Mouse (Mus musculus) kidney, embryonic 16.5 days (tissue): ENCODE data around the gene Tsr3. TPM values are rescaled to one million over a fixed set of nuclear protein-coding genes. Genes with fewer than 3 reads are reported as not detected.

Experiments
- ATAC-seq: fragments of 200-750 bp; cut with Nextera tagmentation; 2 replicates; pipeline ENCODE4 v1.8.0; 2017; ENCODE audit warnings: moderate TSS enrichment; ENCODE audit not compliant: low FRiP score, low TSS enrichment
- H3K27ac ChIP-seq: fragments of 300-500 bp; sonication (generic); 2 replicates; pipeline ENCODE4 v1.5.1; 2014; ENCODE audit warnings: low read length
- H3K27me3 ChIP-seq: fragments of 300-500 bp; sonication (generic); 2 replicates; pipeline ENCODE4 v1.6.1; 2014; ENCODE audit warnings: low read length, control low read depth, mixed read lengths; ENCODE audit not compliant: insufficient read depth
- H3K36me3 ChIP-seq: fragments of 300-500 bp; sonication (generic); 2 replicates; pipeline ENCODE4 v1.6.1; 2014; ENCODE audit warnings: low read length, control low read depth, mixed read lengths; ENCODE audit not compliant: insufficient read depth
- H3K4me1 ChIP-seq: fragments of 300-500 bp; sonication (generic); 2 replicates; pipeline ENCODE4 v1.6.1; 2014; ENCODE audit warnings: low read length, control low read depth, mixed read lengths; ENCODE audit not compliant: insufficient read depth
- H3K4me2 ChIP-seq: fragments of 300-500 bp; sonication (generic); replicated peaks from 2 replicates; pipeline ENCODE4 v1.6.1; 2014; ENCODE audit warnings: low read depth, low read length
- H3K4me3 ChIP-seq: fragments of 300-500 bp; sonication (generic); 2 replicates; pipeline ENCODE4 v1.5.1; 2014; ENCODE audit warnings: mild to moderate bottlenecking, low read length
- H3K9ac ChIP-seq: fragments of 300-500 bp; sonication (generic); replicated peaks from 2 replicates; pipeline ENCODE4 v1.6.1; 2014; ENCODE audit warnings: low read length
- H3K9me3 ChIP-seq: fragments of 300-500 bp; sonication (generic); 2 replicates; pipeline ENCODE4 v1.6.1; 2016; ENCODE audit warnings: low read length, control low read depth
- WGBS: fragments of 180-500 bp; shearing (Covaris S2); extraction: QIAGEN DNeasy Blood & Tissue Kit; methylation state at CpG from one replicate; pipeline ENCODE4 v1.1.7; 2014; 5-methylcytosine and 5-hydroxymethylcytosine counted together
- microRNA-seq: library from miRNA; unstranded; fragments of <30 nt; microRNA quantifications from one replicate; pipeline ENCODE4, GENCODE M21; 2016
- polyA plus RNA-seq: library from polyadenylated mRNA; unstranded; fragments of >200 nt; fragmentation: Nextera tagmentation; extraction: Ambion mirVana; gene quantifications from 2 replicates; pipeline ENCODE4 v1.2.1, GENCODE M21; 2015

Tsr3 gene
- polyA plus RNA-seq, 1 experiment from 2014 or later = 51.6 TPM

DNA sequence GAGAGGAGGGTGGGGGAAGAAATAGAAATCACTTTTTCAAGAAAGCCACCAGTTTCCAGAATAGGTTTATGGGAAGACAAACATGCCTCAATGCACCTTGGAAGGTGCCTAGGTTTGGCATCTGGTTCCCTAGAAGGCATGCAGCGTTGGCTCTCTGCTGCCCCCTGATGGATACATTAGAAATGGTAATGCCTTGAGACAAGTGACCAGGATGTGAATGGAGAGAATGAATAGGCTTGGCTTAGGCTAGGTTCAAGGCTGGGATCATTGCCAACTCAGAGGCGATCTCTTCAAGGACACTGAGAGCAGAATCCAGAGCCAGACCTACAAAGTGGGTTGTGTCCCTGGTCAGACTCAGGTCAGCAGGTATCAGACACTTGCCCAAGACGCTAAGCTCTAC lies 45.1 kb downstream of the Tsr3 start:
- H3K27me3 ChIP-seq = no peaks in the 10 kb centered on the region
- no peaks in the 10 kb centered on the region; the same call in 1 of the 2 replicates for H3K9me3 ChIP-seq
- WGBS = 25% methylated on average over 3 of the region's 3 CpGs
- no peak overlapping the region for H3K9ac ChIP-seq
- no peak overlapping the region for H3K27ac ChIP-seq
- ATAC-seq = no peak
- H3K36me3 ChIP-seq = no peaks in the 10 kb centered on the region
- no peak overlapping the region for H3K4me2 ChIP-seq
- H3K4me1 ChIP-seq = no peaks in the 10 kb centered on the region
- H3K4me3 ChIP-seq = no peak overlapping the region

DNA sequence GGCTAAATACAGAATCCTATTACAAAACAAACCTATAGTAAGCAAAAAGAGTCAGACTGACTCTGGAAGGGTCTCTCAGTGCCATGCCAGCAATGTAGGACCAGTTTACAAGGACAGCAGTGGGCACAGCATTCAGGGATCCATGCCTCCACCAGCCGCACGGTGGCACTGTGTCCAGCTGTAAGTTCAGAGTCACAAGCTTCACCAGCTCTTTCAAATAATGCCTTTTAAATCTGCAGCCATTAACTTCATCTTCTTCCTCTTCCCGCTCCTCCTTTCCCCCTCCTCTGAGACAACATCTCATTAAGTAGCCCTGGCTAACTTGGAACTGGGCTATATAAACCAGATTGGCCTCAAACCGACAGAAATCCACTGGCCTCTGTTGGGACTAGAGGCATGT lies 48.9 kb downstream of the Tsr3 start:
- H3K27ac ChIP-seq = no peak overlapping the region
- no peaks in the 10 kb centered on the region for H3K9me3 ChIP-seq
- no peak for ATAC-seq

DNA sequence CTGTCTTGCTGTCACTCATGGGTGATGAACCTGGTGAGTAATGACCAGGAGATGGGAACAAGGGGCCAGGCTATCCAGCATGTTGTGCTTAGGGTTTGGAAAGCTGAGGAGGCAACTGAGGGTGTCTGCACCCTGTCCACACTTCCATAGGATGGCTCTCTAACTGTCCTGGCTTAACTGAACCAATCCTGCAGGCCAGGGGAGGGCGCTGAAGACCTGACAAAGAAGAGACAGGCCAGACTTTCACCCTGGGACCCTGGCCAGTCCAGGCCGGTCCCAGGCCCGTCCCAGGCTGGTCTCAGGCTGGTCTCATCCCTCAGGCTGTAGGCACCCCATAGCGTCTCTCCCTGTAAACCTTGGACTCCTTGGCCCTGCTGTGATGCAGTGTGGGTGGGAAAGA lies 50.4 kb downstream of the Tsr3 start:
- Histone ChIP-seq H3K4me1 (no peaks in the 10 kb centered on the region), H3K4me2 (no peak overlapping the region), H3K9me3 (no peaks in the 10 kb centered on the region), H3K27me3 (no peaks in the 10 kb centered on the region), H3K27ac (no peak overlapping the region), H3K36me3 (no peaks in the 10 kb centered on the region), H3K9ac (no peak overlapping the region), H3K4me3 (no peak overlapping the region)
- whole genome bisulfite sequencing = 42% methylated on average over 4 of the region's 4 CpGs
- no peak for ATAC-seq

More for the DNA sequence above, 48.9 kb downstream of the Tsr3 start:
- 15% methylated on average over 4 of the region's 4 CpGs for WGBS
- H3K27me3 ChIP-seq = no peaks in the 10 kb centered on the region
- no peaks in the 10 kb centered on the region for H3K4me1 ChIP-seq
- H3K4me2 ChIP-seq = no peak overlapping the region
- no peak overlapping the region for H3K4me3 ChIP-seq
- no peaks in the 10 kb centered on the region for H3K36me3 ChIP-seq
- no peak overlapping the region for H3K9ac ChIP-seq

Small RNA genes within 50 kb of the gene (microRNA-seq; reads per million reads assigned to microRNA genes)
- gene Mir3547 = not detected

Other genes with a start within 250 kb of the Tsr3 start
- gene Cramp1l, start 224.4 kb upstream of the Tsr3 start, polyA plus RNA-seq = 5.4 and 6.6 TPM in 2 replicates
- 24.9 and 25.5 TPM in 2 replicates for gene Ift140, start 224.1 kb upstream of the Tsr3 start, polyA plus RNA-seq
- gene Tmem204, start 156.6 kb upstream of the Tsr3 start, polyA plus RNA-seq = 34.4 and 44.7 TPM in 2 replicates
- gene Telo2, start 124.2 kb upstream of the Tsr3 start, polyA plus RNA-seq = 49.5 and 53.4 TPM in 2 replicates
- gene Ptx4, start 119.4 kb upstream of the Tsr3 start, polyA plus RNA-seq = not detected in 2 replicates
- 23.2 and 26.8 TPM in 2 replicates for gene Clcn7, start 106.8 kb upstream of the Tsr3 start, polyA plus RNA-seq
- gene Ccdc154, start 77.7 kb upstream of the Tsr3 start, polyA plus RNA-seq = not detected in 2 replicates
- not detected in 2 replicates for gene Gm38655, start 64.7 kb upstream of the Tsr3 start, polyA plus RNA-seq
- gene BC003965, start 55.6 kb upstream of the Tsr3 start, polyA plus RNA-seq = 34.4 and 35.6 TPM in 2 replicates
- 10.4 and 10.9 TPM in 2 replicates for gene Unkl, start 51.8 kb upstream of the Tsr3 start, polyA plus RNA-seq
- 51.2 and 56.6 TPM in 2 replicates for gene Gnptg, start within 50 bp of the Tsr3 start, polyA plus RNA-seq
- gene Baiap3, start 16.2 kb downstream of the Tsr3 start, polyA plus RNA-seq = 2.0 and 2.3 TPM in 2 replicates
- gene Ube2i, start 34.5 kb downstream of the Tsr3 start, polyA plus RNA-seq = 611 and 640 TPM in 2 replicates
- gene Prss34, start 58.2 kb downstream of the Tsr3 start, polyA plus RNA-seq = 0.30 TPM in 1 of 2 replicates, not detected in the other
- not detected in 2 replicates for gene Prss28, start 68.5 kb downstream of the Tsr3 start, polyA plus RNA-seq
- gene Prss29, start 78.5 kb downstream of the Tsr3 start, polyA plus RNA-seq = not detected in 2 replicates
- gene Tpsab1, start 105.4 kb downstream of the Tsr3 start, polyA plus RNA-seq = 0.36 and 0.49 TPM in 2 replicates
- 2.0 and 2.2 TPM in 2 replicates for gene Tpsb2, start 126.1 kb downstream of the Tsr3 start, polyA plus RNA-seq
- 0.25 TPM in 1 of 2 replicates, not detected in the other for gene Tpsg1, start 129.1 kb downstream of the Tsr3 start, polyA plus RNA-seq
- 3.3 and 3.5 TPM in 2 replicates for gene Cacna1h, start 193.6 kb downstream of the Tsr3 start, polyA plus RNA-seq
- gene Tekt4, start 214.4 kb downstream of the Tsr3 start, polyA plus RNA-seq = not detected in 2 replicates